ENCODE assay signal across 31 mouse cellular contexts in genomic region chr4:82609676-82610075, GRCm38 (mm10).
DNase-seq lines count a peak whose midpoint lies in the region; ATAC-seq lines count a peak whose summit lies in the region.
"Had no signal": no experiment of that assay in that cellular context is flagged by ENCODE, and none has a peak within 500 bp of the region (broad histone marks: within the 10 kb centered on the region; RNA-seq: fewer than 3 reads in every experiment).

No protein-coding gene starts in this region.

- no peak overlapping the region for H3K9ac ChIP-seq in kidney, embryonic 16.5 days (replicated peaks; ENCODE audit: low read length)
- H3K9ac ChIP-seq in neural tube, embryonic 15.5 days (replicated peaks): no peak overlapping the region
- H3K9ac ChIP-seq: forebrain, embryonic 12.5 days; forebrain, postnatal 0 days; heart, embryonic 13.5 days; hindbrain, embryonic 14.5 days; limb, embryonic 13.5 days; neural tube, embryonic 12.5 days had no signal

- H3K27me3 ChIP-seq in kidney, embryonic 16.5 days (ENCODE audit: insufficient read depth, low read length): no peaks in the 10 kb centered on the region
- no peaks in the 10 kb centered on the region for H3K27me3 ChIP-seq in neural tube, embryonic 15.5 days (replicated peaks)
- H3K27me3 ChIP-seq: forebrain, embryonic 12.5 days; heart, embryonic 13.5 days; limb, embryonic 13.5 days; neural tube, embryonic 12.5 days had no signal

- ATAC-seq in kidney, embryonic 16.5 days (ENCODE audit: low FRiP score, low TSS enrichment): no peak
- no peak for ATAC-seq in neural tube, embryonic 15.5 days (ENCODE audit: low FRiP score)
- ATAC-seq: forebrain, postnatal 0 days; intestine, postnatal 0 days; midbrain, embryonic 16.5 days had no signal

- no peak overlapping the region for H3K4me3 ChIP-seq in kidney, embryonic 16.5 days (ENCODE audit: low read length)
- no peak overlapping the region for H3K4me3 ChIP-seq in neural tube, embryonic 15.5 days (replicated peaks)
- H3K4me3 ChIP-seq: forebrain, embryonic 12.5 days; heart, adult 2 months; heart, embryonic 13.5 days; layer of hippocampus, adult 2 months; left cerebral cortex, adult 2 months; limb, embryonic 13.5 days; neural tube, embryonic 12.5 days had no signal

- H3K9me3 ChIP-seq in kidney, embryonic 16.5 days (ENCODE audit: low read length): no peaks in the 10 kb centered on the region
- H3K9me3 ChIP-seq in neural tube, embryonic 15.5 days (replicated peaks): no peaks in the 10 kb centered on the region
- H3K9me3 ChIP-seq: forebrain, embryonic 12.5 days; heart, embryonic 13.5 days; limb, embryonic 13.5 days; neural tube, embryonic 12.5 days had no signal

- H3K4me2 ChIP-seq in kidney, embryonic 16.5 days (replicated peaks; ENCODE audit: low read depth, low read length): no peak overlapping the region; the same call in 1 of the 2 replicates
- H3K4me2 ChIP-seq in neural tube, embryonic 15.5 days: no peak overlapping the region
- H3K4me2 ChIP-seq: forebrain, embryonic 12.5 days; heart, embryonic 13.5 days; hindbrain, embryonic 14.5 days; limb, embryonic 13.5 days; liver, embryonic 11.5 days; midbrain, embryonic 11.5 days; neural tube, embryonic 12.5 days had no signal

- WGBS in kidney, embryonic 16.5 days: 37% methylated on average over 4 of the region's 4 CpGs
- 88% methylated on average over 4 of the region's 4 CpGs for WGBS in neural tube, embryonic 15.5 days

- H3K36me3 ChIP-seq in kidney, embryonic 16.5 days (ENCODE audit: insufficient read depth, low read length): no peaks in the 10 kb centered on the region
- H3K36me3 ChIP-seq in neural tube, embryonic 15.5 days: no peaks in the 10 kb centered on the region
- H3K36me3 ChIP-seq: forebrain, embryonic 12.5 days; heart, embryonic 13.5 days; limb, embryonic 13.5 days; neural tube, embryonic 12.5 days had no signal

- peak; percentile 26 for DNase-seq in gastrocnemius, adult 18-20 months (ENCODE audit: low spot score)
- no peak for DNase-seq in gastrocnemius, postnatal 4 days (ENCODE audit: low spot score in 2 of 2)
- DNase-seq in kidney, adult 8-10 months: no peak
- peak; percentile 9 for DNase-seq in neural tube, embryonic 10.5 days (ENCODE audit: extremely low spot score, low spot score)
- no peak for DNase-seq in B cell, adult 2 months
- DNase-seq: adrenal gland, postnatal 10 days; cerebellum, adult 9-10 months; cerebellum, postnatal 36 days; forebrain, postnatal 0 days; gastrocnemius, postnatal 14 days; heart, adult 2 months; heart, postnatal 10 days; kidney, postnatal 25 days; lung, postnatal 14 days; right cerebral cortex, postnatal 4 days; thymus, adult 18-20 months; thymus, postnatal 25 days had no signal

- peaks cover 19% of the 10 kb centered on the region for H3K4me1 ChIP-seq in kidney, embryonic 16.5 days (ENCODE audit: insufficient read depth, low read length)
- H3K4me1 ChIP-seq in neural tube, embryonic 15.5 days: peaks cover 11% of the 10 kb centered on the region

- peak overlapping the region; percentile 25; the same call in 1 of the 2 replicates for H3K27ac ChIP-seq in kidney, embryonic 16.5 days (ENCODE audit: low read length)
- no peak overlapping the region for H3K27ac ChIP-seq in neural tube, embryonic 15.5 days (replicated peaks)
- H3K27ac ChIP-seq: forebrain, embryonic 12.5 days; heart, adult 2 months; heart, embryonic 13.5 days; hindbrain, embryonic 14.5 days; layer of hippocampus, adult 2 months; left cerebral cortex, adult 2 months; limb, embryonic 13.5 days; neural tube, embryonic 12.5 days; stomach, postnatal 0 days had no signal

Comparison
In these comparisons a context has a peak if more than half of its experiments do, and no peak if none do; other contexts are left out.
1. DNase-seq: peak in gastrocnemius, adult 18-20 months (single experiment) and neural tube, embryonic 10.5 days (single experiment); none in gastrocnemius, postnatal 4 days (0 of 2), kidney, adult 8-10 months (0 of 2) and B cell, adult 2 months (0 of 2).